Mouse (Mus musculus) embryonic facial prominence, embryonic 12.5 days (tissue): ENCODE results near the gene Foxp1. TPM values are rescaled to one million over a fixed set of nuclear protein-coding genes. Genes with fewer than 3 reads are reported as not detected.

Experiments
- ATAC-seq: fragments of 200-750 bp; cut with Nextera tagmentation; 2 replicates; pipeline ENCODE4 v1.8.0; 2017; ENCODE audit not compliant: insufficient number of reproducible peaks, insufficient read depth, low FRiP score, low TSS enrichment
- H3K27ac ChIP-seq: fragments of 300-500 bp; sonication (generic); 2 replicates; pipeline ENCODE4 v1.5.1; 2016; ENCODE audit warnings: mild to moderate bottlenecking
- H3K27me3 ChIP-seq: fragments of 300-500 bp; sonication (generic); 2 replicates; pipeline ENCODE4 v1.6.1; 2016; ENCODE audit warnings: mild to moderate bottlenecking, moderate library complexity
- H3K36me3 ChIP-seq: fragments of 300-500 bp; sonication (generic); 2 replicates; pipeline ENCODE4 v1.6.1; 2016; ENCODE audit warnings: mild to moderate bottlenecking
- H3K4me1 ChIP-seq: fragments of 300-500 bp; sonication (generic); 2 replicates; pipeline ENCODE4 v1.6.1; 2016
- H3K4me2 ChIP-seq: fragments of 300-500 bp; sonication (generic); replicated peaks from 2 replicates; pipeline ENCODE4 v1.6.1; 2016; ENCODE audit warnings: mild to moderate bottlenecking, moderate library complexity
- H3K4me3 ChIP-seq: fragments of 300-500 bp; sonication (generic); 2 replicates; pipeline ENCODE4 v1.5.1; 2016; ENCODE audit warnings: mild to moderate bottlenecking
- H3K9ac ChIP-seq: fragments of 300-500 bp; sonication (generic); 2 replicates; pipeline ENCODE4 v1.6.1; 2016; ENCODE audit warnings: mild to moderate bottlenecking, moderate library complexity
- H3K9me3 ChIP-seq: fragments of 300-500 bp; sonication (generic); 2 replicates; pipeline ENCODE4 v1.6.1; 2016; ENCODE audit warnings: mild to moderate bottlenecking, moderate library complexity
- WGBS: fragments of 180-500 bp; shearing (Covaris S2); methylation state at CpG from one replicate; pipeline ENCODE4 v1.1.7; 2016; 5-methylcytosine and 5-hydroxymethylcytosine counted together
- polyA plus RNA-seq: library from polyadenylated mRNA; unstranded; fragments of >200 nt; fragmentation: Nextera tagmentation; extraction: Ambion mirVana; gene quantifications from 2 replicates; pipeline ENCODE4 v1.2.1, GENCODE M21; 2016

The Foxp1 gene
- polyA plus RNA-seq, 1 experiment from 2014 or later = 132 TPM

DNA sequence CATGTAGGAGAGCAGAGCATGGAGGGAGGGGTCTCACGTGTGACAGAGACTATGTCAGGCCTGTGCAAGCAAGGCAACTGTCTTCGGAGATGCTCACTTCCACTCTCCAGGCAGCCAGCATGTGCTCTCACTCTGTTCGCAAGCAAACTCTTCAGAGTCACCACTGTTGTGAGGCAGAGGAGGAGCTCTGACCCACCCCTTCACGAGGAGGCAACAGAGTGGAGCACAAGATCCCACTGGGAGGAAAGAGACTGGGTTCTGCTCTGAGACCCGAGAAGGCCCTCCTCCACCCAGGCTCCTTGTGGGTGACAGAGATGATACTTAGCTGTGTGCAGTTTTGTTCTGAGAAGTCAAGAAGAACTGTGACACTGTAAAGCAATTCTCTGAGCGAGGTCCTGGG, 248.3 kb downstream of the Foxp1 start:
- peaks cover 56% of the 10 kb centered on the region for H3K4me1 ChIP-seq
- no peak overlapping the region for H3K9ac ChIP-seq
- H3K4me2 ChIP-seq = no peak overlapping the region
- H3K9me3 ChIP-seq = no peaks in the 10 kb centered on the region
- H3K4me3 ChIP-seq = no peak overlapping the region
- no peaks in the 10 kb centered on the region for H3K36me3 ChIP-seq
- H3K27me3 ChIP-seq = no peaks in the 10 kb centered on the region
- H3K27ac ChIP-seq = no peak overlapping the region
- no peak for ATAC-seq
- WGBS = 67% methylated on average over 6 of the region's 6 CpGs

DNA sequence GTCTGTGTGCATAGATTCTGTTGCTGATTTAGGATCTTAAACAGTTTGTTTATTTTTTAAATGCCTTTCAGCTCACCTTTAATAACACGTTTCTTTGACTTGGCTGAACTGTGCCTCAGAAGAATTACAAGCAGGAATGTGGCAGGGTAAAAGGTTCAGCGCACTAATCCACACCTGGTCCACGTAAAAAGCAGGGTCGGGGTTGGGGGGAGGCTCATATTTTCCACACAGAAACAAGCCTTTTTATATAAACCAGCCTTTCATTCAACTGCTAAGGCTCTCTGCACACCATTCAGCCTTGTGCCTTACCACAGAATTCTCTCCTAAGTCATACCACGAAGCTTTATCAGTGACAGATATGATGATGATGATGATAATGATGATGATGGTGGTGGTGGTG, 249.3 kb downstream of the Foxp1 start:
- no peak for ATAC-seq
- 34% methylated on average over 5 of the region's 5 CpGs for WGBS
- H3K9ac ChIP-seq = no peak overlapping the region
- H3K27ac ChIP-seq = no peak overlapping the region
- no peak overlapping the region for H3K4me2 ChIP-seq
- no peaks in the 10 kb centered on the region for H3K27me3 ChIP-seq
- H3K36me3 ChIP-seq = no peaks in the 10 kb centered on the region
- peaks cover 66% of the 10 kb centered on the region for H3K4me1 ChIP-seq
- no peak overlapping the region for H3K4me3 ChIP-seq
- no peaks in the 10 kb centered on the region for H3K9me3 ChIP-seq

DNA sequence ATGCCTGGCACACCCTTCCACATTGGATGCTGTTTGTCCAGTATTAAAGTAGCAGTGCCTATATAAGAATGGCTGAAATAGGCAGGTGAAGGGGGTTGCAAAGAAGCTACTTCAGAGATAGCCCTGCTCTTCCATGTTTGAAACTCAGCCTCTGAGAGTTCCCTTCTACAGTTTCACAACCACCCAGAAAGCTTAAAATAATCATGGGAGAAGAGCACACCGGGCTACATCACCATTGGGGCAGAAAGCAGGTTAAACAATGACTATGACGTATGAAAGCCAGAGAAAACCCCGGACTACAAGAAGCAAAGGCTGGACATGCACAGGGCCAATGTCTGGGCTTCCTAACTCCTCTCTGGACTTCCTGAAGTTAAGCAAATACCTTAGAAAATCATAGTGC, 250.3 kb downstream of the Foxp1 start:
- H3K4me1 ChIP-seq = peaks cover 69% of the 10 kb centered on the region
- WGBS = 83% methylated on average over 3 of the region's 3 CpGs
- no peak for ATAC-seq
- H3K27ac ChIP-seq = no peak overlapping the region
- no peak overlapping the region for H3K9ac ChIP-seq
- no peaks in the 10 kb centered on the region for H3K27me3 ChIP-seq
- no peak overlapping the region for H3K4me2 ChIP-seq
- no peaks in the 10 kb centered on the region for H3K9me3 ChIP-seq
- no peak overlapping the region for H3K4me3 ChIP-seq
- H3K36me3 ChIP-seq = no peaks in the 10 kb centered on the region

GRCm38 (mm10) chr6:99271741-99272140, 250.8 kb downstream of the Foxp1 start:
- no peaks in the 10 kb centered on the region for H3K9me3 ChIP-seq
- ATAC-seq = no peak
- H3K4me2 ChIP-seq = no peak overlapping the region
- no peak overlapping the region for H3K9ac ChIP-seq
- H3K27ac ChIP-seq = no peak overlapping the region
- no peaks in the 10 kb centered on the region for H3K36me3 ChIP-seq
- WGBS = 61% methylated on average over 7 of the region's 7 CpGs
- H3K4me1 ChIP-seq = peaks cover 71% of the 10 kb centered on the region
- H3K27me3 ChIP-seq = no peaks in the 10 kb centered on the region
- no peak overlapping the region for H3K4me3 ChIP-seq

GRCm38 (mm10) chr6:99269921-99270320, 252.6 kb downstream of the Foxp1 start:
- Histone ChIP-seq H3K4me3 (no peak overlapping the region), H3K36me3 (no peaks in the 10 kb centered on the region), H3K27ac (0 out of 2 replicates have a peak overlapping the region, but pooled peaks have one; percentile 31), H3K4me1 (peaks cover 79% of the 10 kb centered on the region), H3K27me3 (no peaks in the 10 kb centered on the region), H3K9ac (no peak overlapping the region), H3K9me3 (no peaks in the 10 kb centered on the region), H3K4me2 (no peak overlapping the region)
- no peak for ATAC-seq
- 39% methylated on average over 6 of the region's 6 CpGs for WGBS

GRCm38 (mm10) chr6:99268171-99269061, 254.1 kb downstream of the Foxp1 start:
- Histone ChIP-seq H3K4me2 (no peak overlapping the region), H3K4me3 (no peak overlapping the region), H3K27me3 (0 out of 2 replicates have a peak, but pooled peaks cover 3% of the 10 kb centered on the region), H3K27ac (0 out of 2 replicates have a peak overlapping the region, but pooled peaks have one; percentile 11), H3K9me3 (no peaks in the 10 kb centered on the region), H3K9ac (no peak overlapping the region), H3K4me1 (peaks cover 79% of the 10 kb centered on the region), H3K36me3 (no peaks in the 10 kb centered on the region)
- ATAC-seq = no peak; the same call in 1 of the 2 replicates
- 51% methylated on average over 20 of the region's 20 CpGs for WGBS

GRCm38 (mm10) chr6:99265945-99266656, 256.4 kb downstream of the Foxp1 start:
- WGBS = 18% methylated on average over 13 of the region's 13 CpGs
- peak overlapping the region; percentile 18 for H3K4me2 ChIP-seq
- H3K9me3 ChIP-seq = no peaks in the 10 kb centered on the region
- H3K27ac ChIP-seq = peak overlapping the region; percentile 68
- H3K4me1 ChIP-seq = peaks cover 82% of the 10 kb centered on the region
- no peaks in the 10 kb centered on the region for H3K36me3 ChIP-seq
- no peak for ATAC-seq
- no peak overlapping the region for H3K4me3 ChIP-seq
- H3K27me3 ChIP-seq = 0 out of 2 replicates have a peak, but pooled peaks cover 3% of the 10 kb centered on the region
- H3K9ac ChIP-seq = no peak overlapping the region

- no peaks in the 10 kb centered on the region for H3K36me3 ChIP-seq
- 0 out of 2 replicates have a peak, but pooled peaks cover 3% of the 10 kb centered on the region for H3K27me3 ChIP-seq
- no peak overlapping the region for H3K4me3 ChIP-seq
- no peak overlapping the region for H3K9ac ChIP-seq
- H3K9me3 ChIP-seq = no peaks in the 10 kb centered on the region
- WGBS = 24% methylated on average over 4 of the region's 4 CpGs
- H3K27ac ChIP-seq = 0 out of 2 replicates have a peak overlapping the region, but pooled peaks have one; percentile 36
- peaks cover 78% of the 10 kb centered on the region for H3K4me1 ChIP-seq
- H3K4me2 ChIP-seq = no peak overlapping the region
- ATAC-seq = no peak
Observed at GRCm38 (mm10) chr6:99265173-99265572, 257.3 kb downstream of the Foxp1 start.

DNA sequence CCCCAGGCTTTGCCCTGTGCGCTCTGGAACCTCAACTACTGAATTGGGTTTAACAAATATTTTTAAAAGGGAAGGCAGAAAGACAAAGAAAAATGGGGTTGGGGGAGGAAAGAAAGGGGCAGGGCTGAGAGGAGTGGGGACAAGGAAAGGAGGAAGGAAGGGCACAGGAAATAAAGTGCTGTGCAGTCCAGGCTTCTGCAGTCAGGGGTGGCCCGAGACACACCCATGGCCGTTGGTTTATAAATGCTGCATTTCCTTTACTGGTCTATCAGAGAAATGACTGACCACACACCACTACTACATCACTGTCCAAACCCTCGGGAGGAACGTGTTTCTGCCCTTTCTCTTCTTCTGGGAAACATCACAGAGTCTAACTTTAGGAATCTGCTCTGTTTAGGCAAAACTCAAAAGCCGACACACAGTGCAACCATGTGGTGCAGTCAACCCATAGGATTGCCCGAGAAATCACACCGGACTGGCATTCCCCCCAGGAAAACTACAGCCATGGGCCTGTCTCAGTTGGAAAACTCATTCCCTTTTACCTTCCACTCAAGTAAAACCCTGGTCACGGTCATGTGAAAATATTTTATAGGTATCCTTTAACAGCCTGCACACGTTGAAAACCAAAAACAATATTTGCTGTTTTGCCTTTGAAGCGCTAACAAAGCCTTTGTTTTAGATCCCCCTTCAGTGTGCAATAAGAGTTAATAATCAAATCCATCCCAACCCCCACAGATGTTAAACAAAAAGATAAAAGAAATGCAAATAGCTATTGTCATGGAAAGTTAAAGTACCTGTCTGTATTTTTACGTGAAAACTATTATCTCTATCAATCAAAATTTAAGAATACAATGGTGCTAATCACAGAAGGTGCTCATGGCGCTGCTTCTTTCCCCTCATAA, 258.1 kb downstream of the Foxp1 start:
- H3K9me3 ChIP-seq = no peaks in the 10 kb centered on the region
- no peak for ATAC-seq
- WGBS = 31% methylated on average over 13 of the region's 13 CpGs
- no peak overlapping the region for H3K27ac ChIP-seq
- no peak overlapping the region for H3K4me2 ChIP-seq
- no peak overlapping the region for H3K9ac ChIP-seq
- no peaks in the 10 kb centered on the region for H3K36me3 ChIP-seq
- H3K4me3 ChIP-seq = no peak overlapping the region
- peaks cover 71% of the 10 kb centered on the region for H3K4me1 ChIP-seq
- 0 out of 2 replicates have a peak, but pooled peaks cover 3% of the 10 kb centered on the region for H3K27me3 ChIP-seq

- peak overlapping the region; percentile 22; the same call in 1 of the 2 replicates for H3K4me2 ChIP-seq
- H3K27me3 ChIP-seq = 0 out of 2 replicates have a peak, but pooled peaks cover 3% of the 10 kb centered on the region
- no peak overlapping the region for H3K27ac ChIP-seq
- H3K9me3 ChIP-seq = no peaks in the 10 kb centered on the region
- H3K4me3 ChIP-seq = no peak overlapping the region
- no peak overlapping the region for H3K9ac ChIP-seq
- no peak for ATAC-seq
- WGBS = 46% methylated on average over 2 of the region's 2 CpGs
- H3K36me3 ChIP-seq = no peaks in the 10 kb centered on the region
- peaks cover 66% of the 10 kb centered on the region for H3K4me1 ChIP-seq
Observed at GRCm38 (mm10) chr6:99263886-99264185, 258.7 kb downstream of the Foxp1 start.
